Mouse (Mus musculus) subcutaneous adipose tissue, adult 2 months (tissue): Measurements from ENCODE around the gene Olfr769. TPM values are rescaled to one million over a fixed set of nuclear protein-coding genes. Genes with fewer than 3 reads are reported as not detected.

Experiments
- polyA plus RNA-seq: library from polyadenylated mRNA; depleted of rRNA; stranded (reverse); fragments of >200 nt; gene quantifications from 2 replicates; pipeline ENCODE4 v1.2.3, GENCODE M21; 2012; ENCODE audit warnings: low replicate concordance; rRNA removed

Olfr769 gene
- polyA plus RNA-seq = not detected in 2 replicates

GRCm38 (mm10) chr10:129117761-129118160, at the start of gene Olfr769:
TSS of gene Olfr769 (minus strand) at chr10:129117861.

GRCm38 (mm10) chr10:129164651-129165050, 47.0 kb upstream of the Olfr769 start, which contains the start of gene Olfr771:
TSS of gene Olfr771 (minus strand) at chr10:129164751.

GRCm38 (mm10) chr10:129138898-129139297, 21.2 kb upstream of the Olfr769 start, which contains the start of gene Olfr770:
TSS of gene Olfr770 (minus strand) at chr10:129138998.

GRCm38 (mm10) chr10:129099275-129099674, 18.4 kb downstream of the Olfr769 start, which contains the start of gene Olfr768:
TSS of gene Olfr768 (minus strand) at chr10:129099375.

GRCm38 (mm10) chr10:129082810-129083209, 34.9 kb downstream of the Olfr769 start, which contains the start of gene Olfr767:
TSS of gene Olfr767 (minus strand) at chr10:129082910.

GRCm38 (mm10) chr10:129068877-129069276, 48.8 kb downstream of the Olfr769 start, which contains the start of gene Olfr766-ps1:
TSS of gene Olfr766-ps1 (minus strand) at chr10:129068977.

Other genes starting within 250 kb of the Olfr769 start
- 3.2 and 15.4 TPM in 2 replicates for gene Gdf11, start 226.1 kb downstream of the Olfr769 start, polyA plus RNA-seq
- 121 and 308 TPM in 2 replicates for gene Cd63, start 216.9 kb downstream of the Olfr769 start, polyA plus RNA-seq
- gene Rdh5, start 195.0 kb downstream of the Olfr769 start, polyA plus RNA-seq = 36.0 and 47.3 TPM in 2 replicates
- 237 and 349 TPM in 2 replicates for gene Bloc1s1, start 193.8 kb downstream of the Olfr769 start, polyA plus RNA-seq
- 95.0 and 265 TPM in 2 replicates for gene Itga7, start 184.0 kb downstream of the Olfr769 start, polyA plus RNA-seq
- gene Mettl7b, start 156.9 kb downstream of the Olfr769 start, polyA plus RNA-seq = 5.1 and 19.5 TPM in 2 replicates
- gene Olfr9, start 128.4 kb downstream of the Olfr769 start, polyA plus RNA-seq = not detected in 2 replicates
- gene Olfr763, start 107.1 kb downstream of the Olfr769 start, polyA plus RNA-seq = not detected in 2 replicates
- gene Olfr764-ps1, start 78.0 kb downstream of the Olfr769 start, polyA plus RNA-seq = not detected in 2 replicates
- not detected in 2 replicates for gene Olfr765, start 67.9 kb downstream of the Olfr769 start, polyA plus RNA-seq
- gene Olfr766-ps1, start 48.9 kb downstream of the Olfr769 start, polyA plus RNA-seq = not detected in 2 replicates
- gene Olfr767, start 35.0 kb downstream of the Olfr769 start, polyA plus RNA-seq = not detected in 2 replicates
- gene Olfr768, start 18.5 kb downstream of the Olfr769 start, polyA plus RNA-seq = not detected in 2 replicates
- not detected in 2 replicates for gene Olfr770, start 21.1 kb upstream of the Olfr769 start, polyA plus RNA-seq
- not detected in 2 replicates for gene Olfr771, start 46.9 kb upstream of the Olfr769 start, polyA plus RNA-seq
- gene Olfr772, start 60.1 kb upstream of the Olfr769 start, polyA plus RNA-seq = not detected in 2 replicates
- gene Olfr773, start 69.6 kb upstream of the Olfr769 start, polyA plus RNA-seq = not detected in 2 replicates
- not detected in 2 replicates for gene Olfr774, start 118.3 kb upstream of the Olfr769 start, polyA plus RNA-seq
- gene Olfr775, start 130.6 kb upstream of the Olfr769 start, polyA plus RNA-seq = not detected in 2 replicates
- gene Olfr776, start 141.3 kb upstream of the Olfr769 start, polyA plus RNA-seq = not detected in 2 replicates
- gene Olfr777, start 153.6 kb upstream of the Olfr769 start, polyA plus RNA-seq = not detected in 2 replicates
- gene Olfr780, start 200.3 kb upstream of the Olfr769 start, polyA plus RNA-seq = not detected in 2 replicates
- gene Olfr781, start 211.0 kb upstream of the Olfr769 start, polyA plus RNA-seq = not detected in 2 replicates
- not detected in 2 replicates for gene Olfr782, start 231.0 kb upstream of the Olfr769 start, polyA plus RNA-seq